Mouse (Mus musculus): ENCODE results near the gene H2-Q10.

DNA sequence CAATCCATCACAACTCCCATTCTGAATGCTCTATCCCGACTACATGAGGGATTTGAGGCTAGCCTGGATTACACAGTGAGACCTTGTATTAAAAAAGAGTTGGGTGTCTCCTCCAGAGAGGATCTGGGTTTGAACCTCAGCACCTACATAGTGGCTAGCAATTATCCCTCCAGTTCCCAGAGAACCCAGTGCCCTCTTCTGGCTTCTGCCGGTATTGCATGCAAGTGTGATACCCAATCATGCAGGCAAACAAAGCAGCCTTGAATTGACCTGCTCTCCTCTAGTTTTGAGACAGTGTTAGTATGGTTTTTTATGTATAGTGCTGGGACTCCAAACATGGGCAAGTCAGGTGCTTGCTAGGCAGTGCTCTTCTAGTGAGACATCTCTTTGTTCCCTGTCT, 44.0 kb downstream of the H2-Q10 start:
- TF ChIP-seq CTCF (IDR thresholded peaks at IDR 0.05) (peak; percentile 91), EP300 (IDR thresholded peaks at IDR 0.05; ENCODE audit: insufficient read depth, low read depth, low read length) (no peak), POLR2A (IDR thresholded peaks at IDR 0.05; ENCODE audit: insufficient read depth, low read depth, low read length) (no peak)

Measured in heart, adult 2 months (tissue).